Mouse (Mus musculus): Measurements from ENCODE around the gene 4931422A03Rik. TPM values are rescaled to one million over a fixed set of nuclear protein-coding genes. Genes with fewer than 3 reads are reported as not detected.

The 4931422A03Rik gene
- polyA plus RNA-seq, 1 experiment = not detected

GRCm38 (mm10) chr2:104044479-104045080, 16.4 kb upstream of the 4931422A03Rik start:
- Histone ChIP-seq H3K4me1 (ENCODE audit: control insufficient read depth, insufficient read depth, low read length) (no peaks in the 10 kb centered on the region), H3K4me3 (ENCODE audit: insufficient read depth, low read depth, low read length) (no peak overlapping the region), H3K27ac (ENCODE audit: insufficient read depth, low read depth, low read length) (no peak overlapping the region)
- WGBS = 88% methylated on average over 1 of the region's 1 CpGs
- TF ChIP-seq CTCF (IDR thresholded peaks at IDR 0.05; ENCODE audit: insufficient read depth, low read depth, low read length) (no peak), POLR2A (IDR thresholded peaks at IDR 0.05; ENCODE audit: insufficient read depth, low read depth, low read length) (no peak)

GRCm38 (mm10) chr2:104043624-104044478, 15.7 kb upstream of the 4931422A03Rik start:
- TF ChIP-seq POLR2A (IDR thresholded peaks at IDR 0.05; ENCODE audit: insufficient read depth, low read depth, low read length) (no peak), CTCF (IDR thresholded peaks at IDR 0.05; ENCODE audit: insufficient read depth, low read depth, low read length) (no peak)
- 70% methylated on average over 5 of the region's 5 CpGs for WGBS

GRCm38 (mm10) chr2:104042766-104043165, 14.6 kb upstream of the 4931422A03Rik start:
- 96% methylated on average over 15 of the region's 15 CpGs for WGBS
- no peak for TF ChIP-seq POLR2A (IDR thresholded peaks at IDR 0.05; ENCODE audit: insufficient read depth, low read depth, low read length)
- no peak for TF ChIP-seq CTCF (IDR thresholded peaks at IDR 0.05; ENCODE audit: insufficient read depth, low read depth, low read length)
- H3K4me1 ChIP-seq (ENCODE audit: control insufficient read depth, insufficient read depth, low read length) = no peaks in the 10 kb centered on the region
- no peak overlapping the region for H3K27ac ChIP-seq (ENCODE audit: insufficient read depth, low read depth, low read length)
- no peak overlapping the region for H3K4me3 ChIP-seq (ENCODE audit: insufficient read depth, low read depth, low read length)

More at GRCm38 (mm10) chr2:104043624-104044478, 15.7 kb upstream of the 4931422A03Rik start:
- no peak overlapping the region for H3K4me3 ChIP-seq (ENCODE audit: insufficient read depth, low read depth, low read length)
- H3K4me1 ChIP-seq (ENCODE audit: control insufficient read depth, insufficient read depth, low read length) = no peaks in the 10 kb centered on the region
- H3K27ac ChIP-seq (ENCODE audit: insufficient read depth, low read depth, low read length) = no peak overlapping the region

- WGBS = 70% methylated on average over 5 of the region's 5 CpGs
- H3K27ac ChIP-seq (ENCODE audit: insufficient read depth, low read depth, low read length) = no peak overlapping the region
- peaks cover 3% of the 10 kb centered on the region; the same call in 1 of the 2 replicates for H3K4me1 ChIP-seq (ENCODE audit: control insufficient read depth, insufficient read depth, low read length)
- H3K4me3 ChIP-seq (ENCODE audit: insufficient read depth, low read depth, low read length) = no peak overlapping the region
- TF ChIP-seq CTCF (IDR thresholded peaks at IDR 0.05; ENCODE audit: insufficient read depth, low read depth, low read length) (no peak), POLR2A (IDR thresholded peaks at IDR 0.05; ENCODE audit: insufficient read depth, low read depth, low read length) (no peak)
Observed at GRCm38 (mm10) chr2:104041632-104042031, 13.5 kb upstream of the 4931422A03Rik start.

GRCm38 (mm10) chr2:104038236-104038635, 10.1 kb upstream of the 4931422A03Rik start:
- Histone ChIP-seq H3K27ac (ENCODE audit: insufficient read depth, low read depth, low read length) (no peak overlapping the region), H3K4me1 (ENCODE audit: control insufficient read depth, insufficient read depth, low read length) (peaks cover 3% of the 10 kb centered on the region; the same call in 1 of the 2 replicates), H3K4me3 (ENCODE audit: insufficient read depth, low read depth, low read length) (no peak overlapping the region)
- 86% methylated on average over 2 of the region's 2 CpGs for WGBS
- TF ChIP-seq CTCF (IDR thresholded peaks at IDR 0.05; ENCODE audit: insufficient read depth, low read depth, low read length) (no peak), POLR2A (IDR thresholded peaks at IDR 0.05; ENCODE audit: insufficient read depth, low read depth, low read length) (no peak)

- 22% methylated on average over 3 of the region's 3 CpGs for WGBS
- Histone ChIP-seq H3K4me3 (ENCODE audit: insufficient read depth, low read depth, low read length) (no peak overlapping the region), H3K27ac (ENCODE audit: insufficient read depth, low read depth, low read length) (no peak overlapping the region), H3K4me1 (ENCODE audit: control insufficient read depth, insufficient read depth, low read length) (peaks cover 3% of the 10 kb centered on the region; the same call in 1 of the 2 replicates)
- TF ChIP-seq POLR2A (IDR thresholded peaks at IDR 0.05; ENCODE audit: insufficient read depth, low read depth, low read length) (no peak), CTCF (IDR thresholded peaks at IDR 0.05; ENCODE audit: insufficient read depth, low read depth, low read length) (no peak)
Observed at GRCm38 (mm10) chr2:104036316-104036715, 8.2 kb upstream of the 4931422A03Rik start.

- no peak overlapping the region for H3K27ac ChIP-seq (ENCODE audit: insufficient read depth, low read depth, low read length)
- H3K4me3 ChIP-seq (ENCODE audit: insufficient read depth, low read depth, low read length) = no peak overlapping the region
- peaks cover 3% of the 10 kb centered on the region; the same call in 1 of the 2 replicates for H3K4me1 ChIP-seq (ENCODE audit: control insufficient read depth, insufficient read depth, low read length)
- no peak for TF ChIP-seq POLR2A (IDR thresholded peaks at IDR 0.05; ENCODE audit: insufficient read depth, low read depth, low read length)
- TF ChIP-seq CTCF (IDR thresholded peaks at IDR 0.05; ENCODE audit: insufficient read depth, low read depth, low read length) = no peak
- WGBS = 67% methylated on average over 6 of the region's 6 CpGs
Observed at GRCm38 (mm10) chr2:104035595-104035994, 7.4 kb upstream of the 4931422A03Rik start.

- Histone ChIP-seq H3K4me1 (ENCODE audit: control insufficient read depth, insufficient read depth, low read length) (peaks cover 3% of the 10 kb centered on the region; the same call in 1 of the 2 replicates), H3K4me3 (ENCODE audit: insufficient read depth, low read depth, low read length) (no peak overlapping the region), H3K27ac (ENCODE audit: insufficient read depth, low read depth, low read length) (no peak overlapping the region)
- TF ChIP-seq CTCF (IDR thresholded peaks at IDR 0.05; ENCODE audit: insufficient read depth, low read depth, low read length) (no peak), POLR2A (IDR thresholded peaks at IDR 0.05; ENCODE audit: insufficient read depth, low read depth, low read length) (no peak)
- 30% methylated on average over 3 of the region's 3 CpGs for WGBS
Observed at GRCm38 (mm10) chr2:104034832-104035472, 6.8 kb upstream of the 4931422A03Rik start.

Measured in olfactory bulb, adult 2 months (tissue).